Mouse (Mus musculus): Measurements from ENCODE around the gene Ptk7. TPM values are rescaled to one million over a fixed set of nuclear protein-coding genes. Genes with fewer than 3 reads are reported as not detected.
"Not testable (repeated sequence)": the region's sequence is repeated elsewhere in the genome, so short reads cannot be mapped to it uniquely, and the experiment has no call there.

Gene Ptk7
- total RNA-seq, 2 experiments from 2014 or later: 46.2 to 50.0 TPM

DNA sequence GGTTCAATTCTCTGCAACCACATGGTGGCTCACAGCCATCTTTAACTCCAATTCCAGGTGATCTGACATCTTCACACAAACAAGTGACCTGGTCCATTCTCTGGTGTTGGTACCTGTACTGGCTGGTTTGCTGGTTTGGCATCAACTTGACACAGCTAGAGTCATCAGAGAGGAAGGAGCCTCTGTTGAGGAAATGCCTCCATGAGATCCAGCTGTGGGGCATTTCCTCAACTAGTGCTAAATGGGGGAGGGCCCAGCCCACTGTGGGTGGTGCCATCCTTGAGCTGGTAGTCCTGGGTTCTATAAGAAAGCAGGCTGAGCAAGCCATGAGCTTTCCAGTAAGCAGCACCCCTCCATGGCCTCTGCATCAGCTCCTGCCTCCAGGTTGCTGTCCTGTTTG is 72.0 kb downstream of the Ptk7 start:
- DNase-seq (ENCODE audit: low spot score in 2 of 2): not testable (repeated sequence)

DNA sequence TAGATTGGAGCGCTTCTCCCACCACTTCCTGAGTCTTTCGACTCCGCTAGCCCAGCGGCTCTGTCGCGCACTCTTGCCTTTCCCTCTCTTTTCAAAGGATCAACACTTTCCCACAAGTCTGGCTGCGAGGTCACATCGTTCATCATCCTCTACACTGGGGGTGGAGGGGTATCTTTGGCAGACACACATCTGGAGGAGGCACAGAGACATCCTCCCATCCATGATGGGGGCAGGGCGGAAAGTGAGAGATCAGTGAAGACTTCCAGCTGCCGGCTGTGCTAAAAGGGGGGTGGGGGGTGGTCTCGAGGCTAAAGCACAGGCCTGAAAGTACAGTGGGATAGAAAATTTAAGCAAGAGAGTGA is 72.7 kb downstream of the Ptk7 start:
- DNase-seq (ENCODE audit: low spot score in 2 of 2): no peak

DNA sequence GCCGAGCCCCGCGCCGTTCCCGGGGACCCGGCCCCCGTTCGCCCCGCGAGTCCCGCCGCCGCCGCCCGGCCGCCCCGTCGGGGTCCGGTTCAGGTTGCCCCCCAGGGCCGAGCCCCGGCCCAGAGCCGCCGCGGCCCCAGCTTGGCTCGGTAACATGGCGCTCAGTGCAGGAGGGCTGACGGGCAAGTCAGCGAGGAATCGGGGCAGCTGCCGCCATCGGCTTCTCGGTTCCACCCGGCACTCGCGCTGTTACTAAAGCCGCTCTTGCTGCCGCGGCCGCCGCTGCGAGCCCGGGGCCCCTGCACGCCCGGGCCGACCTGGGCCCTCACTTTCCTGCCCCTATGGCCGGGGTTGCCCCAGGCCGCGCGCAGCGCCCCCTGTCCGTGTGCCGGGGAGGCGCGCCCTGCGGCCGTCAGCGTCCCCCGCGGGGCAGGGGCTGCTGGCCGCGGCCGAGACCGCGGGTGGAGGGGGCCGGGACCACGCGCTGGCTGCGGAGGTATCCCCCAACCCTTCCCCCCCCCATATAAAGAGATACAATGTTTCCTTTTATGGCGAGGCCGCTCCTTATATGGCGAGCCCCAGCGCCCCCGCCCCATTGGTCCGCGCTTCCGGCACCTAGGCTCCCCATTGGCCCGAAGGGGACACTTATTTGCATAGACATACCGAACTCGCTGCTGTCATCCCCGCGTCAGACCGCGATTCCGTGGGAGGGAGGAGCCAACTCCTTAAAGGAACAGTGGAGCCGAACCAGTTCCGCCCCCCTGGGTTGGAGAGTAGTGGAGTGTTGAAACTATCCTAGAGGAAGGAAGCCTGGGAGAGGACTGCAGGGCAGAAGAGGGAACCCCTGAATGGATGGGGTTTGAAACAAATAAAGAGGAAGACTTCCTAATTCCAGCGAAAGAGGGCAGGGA is 73.4 kb downstream of the Ptk7 start, which contains the start of gene Srf:
Srf (minus strand) TSS at position 503 of the 911 bp plus-strand sequence.
- peak; percentile 85 to 94 for DNase-seq (ENCODE audit: low spot score in 2 of 2)

DNA sequence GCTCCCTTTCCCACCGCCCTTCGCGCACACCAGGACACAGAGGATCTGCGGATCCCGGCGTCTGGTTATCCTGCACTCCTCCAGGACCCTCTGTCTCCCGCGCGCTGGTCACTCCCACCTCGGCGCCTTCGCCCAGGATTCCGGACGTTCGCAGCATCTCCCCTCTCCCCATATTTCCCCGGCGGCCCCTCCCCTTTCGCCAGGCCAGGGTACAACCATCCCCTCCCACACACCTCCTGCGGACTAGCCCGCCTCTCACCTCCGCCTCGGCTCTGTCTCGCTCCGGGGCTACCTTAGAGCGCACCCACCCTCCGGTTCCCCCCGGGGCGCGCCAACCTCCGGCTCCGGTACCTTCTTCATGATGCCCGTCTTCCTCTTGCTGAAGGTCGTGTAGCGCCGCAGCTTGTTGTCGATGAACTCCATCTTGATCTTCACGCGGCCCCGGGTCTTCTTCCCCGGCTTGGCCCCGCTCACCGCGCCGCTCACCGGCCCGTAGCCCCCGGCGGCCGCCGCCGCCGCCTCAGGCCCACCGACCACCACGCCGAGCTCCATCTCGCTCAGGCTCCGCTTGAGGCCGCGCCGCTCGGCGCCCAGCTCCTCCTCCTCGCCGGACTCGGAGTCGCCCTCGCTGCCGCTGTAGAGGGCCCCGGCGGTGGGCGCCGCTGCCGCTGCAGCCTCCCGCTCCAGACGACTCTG is 74.2 kb downstream of the Ptk7 start:
- peak; percentile 50 to 66 for DNase-seq (ENCODE audit: low spot score in 2 of 2)

DNA sequence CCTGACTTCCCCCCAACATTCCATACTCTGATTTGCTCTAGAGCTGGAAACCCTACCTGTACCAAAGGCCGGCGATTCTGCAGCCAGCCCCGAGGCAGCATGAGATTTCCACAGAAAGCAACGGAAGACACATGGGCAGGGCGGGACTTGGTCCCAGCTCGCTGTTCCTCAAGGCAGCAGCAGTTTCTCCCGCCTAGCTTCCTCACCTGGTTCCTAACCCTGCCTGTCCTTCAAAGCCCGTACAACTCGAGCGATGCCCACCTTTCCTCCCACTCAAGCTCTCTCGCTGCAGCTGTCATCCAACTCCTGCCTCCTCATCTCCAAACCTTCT is 74.7 kb downstream of the Ptk7 start:
- no peak for DNase-seq (ENCODE audit: low spot score in 2 of 2)

DNA sequence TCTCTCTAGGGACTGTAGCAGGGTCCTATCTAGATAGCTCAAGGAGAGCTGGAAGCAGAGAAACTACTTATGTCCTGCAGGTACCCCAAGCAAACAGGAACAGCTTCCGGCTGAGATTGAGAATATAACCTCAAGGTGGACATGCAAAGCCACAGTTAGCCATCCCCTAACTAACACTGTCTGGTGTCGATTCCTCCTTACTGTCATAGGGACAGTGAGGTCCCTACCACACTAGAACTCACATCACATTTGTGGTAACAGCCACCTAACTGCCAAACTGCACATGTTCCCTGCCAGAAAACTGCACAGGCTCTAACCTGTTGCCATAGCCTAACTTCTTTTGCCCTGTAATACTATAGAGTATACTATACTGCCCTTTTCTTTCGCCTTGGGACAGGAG is 75.4 kb downstream of the Ptk7 start:
- DNase-seq (ENCODE audit: low spot score in 2 of 2): no peak

DNA sequence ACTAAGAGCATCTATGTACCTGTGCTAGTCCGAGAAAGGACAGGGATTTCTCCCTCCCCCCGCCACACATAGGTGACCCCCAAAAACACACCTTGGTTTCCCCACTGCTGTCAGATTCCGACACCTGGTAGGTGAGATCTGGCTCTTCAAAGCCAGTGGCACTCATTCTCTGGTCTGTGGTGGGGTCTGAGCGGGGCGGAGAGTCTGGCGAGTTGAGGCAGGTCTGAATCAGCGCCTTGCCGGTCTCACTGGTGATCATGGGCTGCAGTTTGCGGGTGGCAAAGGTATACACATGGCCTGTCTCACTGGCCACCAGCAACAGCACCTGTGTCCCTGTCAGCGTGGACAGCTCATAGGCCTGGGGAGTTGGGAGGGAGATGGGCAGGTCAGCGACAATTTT is 75.8 kb downstream of the Ptk7 start:
- no peak for DNase-seq (ENCODE audit: low spot score in 2 of 2)

DNA sequence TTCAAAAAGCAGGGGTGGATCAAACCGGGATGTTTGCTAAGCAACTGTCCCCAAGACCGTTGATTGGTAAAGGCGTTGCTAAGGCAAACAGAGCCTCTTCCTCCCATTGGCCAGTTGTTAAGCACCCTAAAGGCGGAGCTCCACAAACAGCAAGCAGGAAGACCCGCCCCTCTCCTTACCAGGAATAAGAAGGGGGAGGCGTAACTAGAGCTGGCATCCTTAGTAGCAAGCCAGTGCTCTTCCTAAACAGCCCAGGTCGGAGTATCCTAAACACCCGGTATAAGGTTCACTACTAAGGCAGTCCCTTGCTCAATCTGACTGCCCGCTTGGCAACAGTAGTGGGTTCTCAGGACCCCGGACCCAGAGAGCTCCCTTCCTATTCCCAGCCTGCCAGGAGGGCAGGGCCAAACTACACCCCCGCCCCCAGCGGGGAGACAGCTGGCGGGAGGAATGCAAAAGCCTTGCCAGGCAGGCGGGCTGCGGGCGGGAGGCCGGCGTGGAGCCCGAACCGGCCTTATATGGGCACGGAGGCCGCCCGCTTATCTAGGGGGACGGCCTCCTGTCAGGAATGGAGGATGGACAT is 76.4 kb downstream of the Ptk7 start:
- DNase-seq (ENCODE audit: low spot score in 2 of 2): peak; percentile 86 to 93

DNA sequence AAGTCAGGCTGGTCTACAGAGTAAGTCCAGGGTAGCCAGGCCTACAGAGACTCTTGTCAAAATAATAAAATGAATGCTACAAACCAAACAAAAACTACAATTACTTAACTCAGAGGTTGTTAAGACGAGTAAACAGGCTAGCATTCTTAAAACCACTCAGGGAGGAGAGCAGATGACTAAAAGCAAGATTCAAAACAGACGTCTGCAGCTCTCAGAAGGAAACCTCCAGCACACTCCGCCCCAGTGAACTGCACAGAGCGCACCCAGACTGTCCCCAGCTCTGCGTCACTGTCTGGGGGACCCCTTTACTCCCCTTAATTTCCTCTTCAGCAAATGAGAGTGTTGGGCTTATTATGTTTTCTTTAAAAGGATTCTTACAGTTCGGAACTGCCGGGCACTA is 77.2 kb downstream of the Ptk7 start:
- DNase-seq (ENCODE audit: low spot score in 2 of 2): no peak

DNA sequence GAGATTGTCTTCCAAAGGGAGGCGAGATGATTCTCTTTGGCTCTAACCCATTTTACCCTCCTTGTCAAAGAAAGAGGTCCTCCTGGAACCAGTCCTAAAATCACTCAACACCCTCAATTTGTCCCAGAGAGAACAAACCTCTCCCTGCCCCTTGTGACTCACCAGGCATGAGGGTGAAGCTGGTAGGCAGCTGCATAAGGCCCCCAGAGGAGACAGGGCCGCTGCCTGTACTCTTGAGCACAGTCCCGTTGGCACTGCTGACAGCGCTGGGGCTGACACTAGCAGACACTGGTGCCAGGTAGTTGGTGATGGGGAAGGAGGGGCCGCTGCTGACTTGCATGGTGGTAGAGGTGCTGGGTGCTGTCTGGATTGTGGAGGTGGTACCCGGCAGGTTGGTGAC is 77.9 kb downstream of the Ptk7 start:
- no peak for DNase-seq (ENCODE audit: low spot score in 2 of 2)

DNA sequence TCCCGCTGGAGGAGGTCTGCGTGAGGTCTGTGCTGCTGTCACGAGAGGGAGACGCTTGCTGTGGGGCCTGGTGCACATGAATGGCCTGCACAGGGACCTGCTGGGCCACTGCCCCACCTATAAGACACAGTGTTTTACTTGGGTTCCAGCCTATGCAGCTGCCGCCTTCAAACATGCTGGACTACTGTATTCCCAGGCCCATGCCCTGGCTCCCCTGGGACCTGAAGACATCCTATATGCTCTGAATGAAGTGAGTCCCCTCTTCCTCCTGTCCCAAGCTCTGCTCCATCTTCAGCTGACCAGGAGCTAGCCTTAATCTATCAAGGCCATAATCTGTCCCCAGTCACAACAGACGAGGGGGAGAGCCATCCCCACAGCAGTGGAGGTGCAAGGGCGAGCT is 78.4 kb downstream of the Ptk7 start:
- no peak for DNase-seq (ENCODE audit: low spot score in 2 of 2)

DNA sequence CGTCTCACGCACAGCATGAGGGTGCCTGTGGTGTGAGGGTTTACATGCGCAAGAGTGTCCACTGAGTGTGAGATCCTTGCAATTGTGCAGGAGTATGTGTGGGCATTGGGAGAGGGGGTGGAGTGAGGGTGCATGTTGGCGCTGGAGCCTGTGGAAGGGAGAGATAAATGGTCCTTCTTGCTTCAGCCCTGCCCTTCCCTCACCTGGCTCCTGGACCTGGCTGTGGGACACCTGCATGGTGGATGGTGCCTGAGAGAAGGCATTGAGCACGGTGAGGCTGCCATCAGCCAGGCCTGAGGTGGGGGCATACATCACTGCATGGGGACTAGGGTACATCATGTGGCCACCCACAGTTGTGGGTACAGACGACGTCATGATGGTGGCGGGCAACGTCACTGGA is 79.7 kb downstream of the Ptk7 start:
- no peak for DNase-seq (ENCODE audit: low spot score in 2 of 2)

DNA sequence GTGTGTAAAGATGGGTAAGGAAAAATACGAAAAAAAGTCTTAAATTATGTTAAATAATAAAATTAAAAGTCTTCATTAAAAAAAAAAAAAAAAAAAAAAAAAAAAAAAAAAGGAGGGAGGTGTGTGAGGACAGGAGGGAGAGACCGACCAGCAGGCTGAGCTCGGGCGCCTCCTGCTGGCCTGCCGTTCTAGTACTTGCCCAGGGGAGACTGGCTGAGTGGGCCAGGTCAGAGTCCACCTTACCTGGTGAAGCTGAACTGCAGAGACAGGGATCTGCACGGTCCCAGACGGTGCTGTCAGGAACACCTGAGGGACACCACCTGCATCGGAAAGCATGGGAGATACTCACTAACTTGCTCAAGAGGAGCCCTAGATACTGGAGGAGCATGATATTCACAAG is 80.1 kb downstream of the Ptk7 start:
- peak in 1 of 2 experiments; percentile 51 for DNase-seq (ENCODE audit: low spot score in 2 of 2)

DNA sequence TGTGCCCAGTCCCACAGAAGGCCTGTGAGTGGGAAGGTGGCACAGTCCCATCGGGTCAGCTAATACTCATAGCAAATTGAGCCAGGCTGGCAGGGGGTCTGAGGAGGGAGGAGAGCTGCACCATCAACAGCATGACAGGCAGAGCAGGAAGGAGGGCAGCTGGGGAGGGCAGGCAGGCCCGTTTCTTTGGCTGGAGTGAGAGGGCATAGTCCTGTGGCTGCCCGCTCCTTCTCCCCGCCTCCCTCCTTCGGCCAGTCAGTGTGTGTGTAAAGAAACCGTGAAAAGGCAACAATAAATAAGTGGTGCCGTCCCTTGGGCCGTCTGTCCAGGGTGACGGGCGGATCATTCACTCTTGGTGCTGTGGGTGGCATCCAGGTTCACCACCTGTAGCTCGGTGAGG is 80.6 kb downstream of the Ptk7 start:
- no peak for DNase-seq (ENCODE audit: low spot score in 2 of 2)

DNA sequence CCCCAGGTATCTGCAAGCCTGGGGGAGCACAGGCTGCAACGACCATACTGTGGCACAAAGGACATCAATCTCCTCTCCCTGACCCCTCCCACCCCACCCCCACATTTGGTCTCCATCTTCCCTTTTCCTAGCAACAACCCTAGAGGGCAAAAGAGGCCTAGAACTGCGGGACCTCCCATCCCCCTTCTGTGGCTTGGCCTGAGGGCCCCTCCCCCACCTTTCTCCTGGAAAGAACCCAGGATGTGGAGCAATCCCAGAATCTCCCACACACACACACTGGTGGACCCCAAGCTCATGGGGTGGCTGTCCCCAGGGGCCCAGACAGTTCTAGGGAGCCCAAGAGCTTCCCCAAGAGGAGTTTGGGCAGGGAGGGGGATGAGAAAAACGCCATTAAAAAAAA is 81.4 kb downstream of the Ptk7 start:
- DNase-seq (ENCODE audit: low spot score in 2 of 2): no peak

DNA sequence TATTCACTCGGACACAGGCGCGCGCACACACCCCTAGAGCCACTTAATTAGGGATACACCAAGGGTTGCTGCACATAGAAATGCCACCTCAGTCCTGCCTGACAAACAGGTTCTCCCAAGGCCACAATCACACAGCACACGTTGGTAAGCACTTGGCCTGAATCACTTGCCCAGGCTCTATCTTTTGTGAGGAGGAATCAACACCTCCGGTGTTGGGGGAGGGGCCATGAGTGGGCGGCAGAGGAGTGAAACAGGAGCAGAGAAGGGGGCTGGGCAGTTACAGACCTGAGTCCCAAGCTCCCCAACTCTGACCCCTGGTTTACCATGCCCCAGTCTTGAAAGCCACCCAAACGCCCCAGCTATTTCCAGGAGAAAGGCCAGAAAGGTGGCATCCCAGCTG is 82.3 kb downstream of the Ptk7 start:
- no peak for DNase-seq (ENCODE audit: low spot score in 2 of 2)

DNA sequence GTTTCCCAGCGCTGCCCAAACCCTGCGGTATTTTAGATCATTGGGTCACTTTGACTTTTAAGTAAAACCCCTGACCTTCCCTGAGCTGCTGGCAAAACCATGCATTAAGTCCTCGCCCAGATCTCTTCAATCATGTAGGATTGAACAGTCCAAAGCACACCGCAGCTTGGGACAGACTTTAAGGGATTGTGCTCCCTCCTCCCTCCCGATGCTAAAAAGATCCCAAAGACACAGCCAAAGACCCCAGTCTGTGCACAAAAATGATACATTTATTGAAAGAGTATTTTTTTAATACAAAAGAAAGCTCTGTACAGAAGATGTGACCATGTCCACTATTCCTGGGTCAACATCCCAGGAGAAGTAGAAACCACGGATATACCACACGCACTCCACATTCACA is 82.7 kb downstream of the Ptk7 start:
- DNase-seq (ENCODE audit: low spot score in 2 of 2): no peak

DNA sequence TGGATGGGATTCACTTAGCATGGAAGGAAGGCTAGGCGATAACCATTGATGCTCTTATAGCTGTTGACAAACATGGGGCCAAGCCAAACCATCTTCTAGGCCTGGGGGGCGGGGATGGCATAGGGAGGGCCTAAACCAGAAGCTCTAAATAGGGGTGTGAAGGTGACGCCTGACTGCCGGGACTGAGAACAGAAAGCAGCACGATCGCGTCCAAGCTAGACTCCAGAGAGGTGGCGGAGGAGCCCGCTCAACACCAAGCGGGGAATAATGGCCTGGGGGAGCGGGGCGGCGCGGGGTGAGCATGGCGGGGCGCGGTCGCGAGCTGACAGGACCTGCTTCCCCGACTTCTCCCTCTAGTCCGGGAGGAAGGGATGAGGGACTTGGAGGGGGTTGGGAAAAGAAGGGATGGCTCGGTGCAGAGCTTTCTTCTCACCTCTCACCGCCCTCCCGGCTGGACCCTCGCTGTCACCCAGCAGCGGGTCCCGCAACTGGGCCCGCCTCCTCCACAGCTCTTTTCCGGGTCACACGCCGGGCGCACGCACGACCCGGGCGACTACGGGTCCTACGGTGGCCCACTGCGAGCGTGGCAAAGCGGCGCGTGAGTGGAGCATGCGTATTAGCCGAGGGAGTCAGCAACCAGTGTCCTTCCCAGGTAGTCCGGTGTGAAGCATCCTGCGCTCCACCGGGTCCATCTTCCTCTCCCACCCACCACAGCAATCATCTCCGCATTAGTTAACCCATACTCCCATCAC is 83.3 kb downstream of the Ptk7 start, which contains the start of gene Cul9:
Cul9 (minus strand) TSS at position 576 of the 752 bp plus-strand sequence.
- peak in 1 of 2 experiments; percentile 78 for DNase-seq (ENCODE audit: low spot score in 2 of 2)

DNA sequence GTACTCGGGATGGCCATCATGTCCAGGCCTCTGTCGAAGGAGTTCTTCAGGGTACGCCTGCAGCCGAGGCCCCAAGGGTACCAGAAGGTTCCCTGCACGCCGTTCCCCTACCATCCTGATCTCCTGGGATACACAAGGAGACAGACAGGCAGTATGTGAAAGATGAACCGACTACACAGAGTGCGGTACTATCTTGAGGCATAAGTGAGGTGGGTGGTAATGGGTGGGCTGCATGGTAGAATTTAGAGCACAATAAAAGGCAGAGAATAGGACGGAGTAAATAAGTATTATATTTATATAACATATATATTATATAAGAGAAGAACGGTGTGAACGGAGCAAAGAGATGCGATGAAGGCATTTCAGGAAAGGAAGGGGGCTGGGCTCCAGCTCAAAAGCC is 85.6 kb downstream of the Ptk7 start:
- DNase-seq (ENCODE audit: low spot score in 2 of 2): no peak

DNA sequence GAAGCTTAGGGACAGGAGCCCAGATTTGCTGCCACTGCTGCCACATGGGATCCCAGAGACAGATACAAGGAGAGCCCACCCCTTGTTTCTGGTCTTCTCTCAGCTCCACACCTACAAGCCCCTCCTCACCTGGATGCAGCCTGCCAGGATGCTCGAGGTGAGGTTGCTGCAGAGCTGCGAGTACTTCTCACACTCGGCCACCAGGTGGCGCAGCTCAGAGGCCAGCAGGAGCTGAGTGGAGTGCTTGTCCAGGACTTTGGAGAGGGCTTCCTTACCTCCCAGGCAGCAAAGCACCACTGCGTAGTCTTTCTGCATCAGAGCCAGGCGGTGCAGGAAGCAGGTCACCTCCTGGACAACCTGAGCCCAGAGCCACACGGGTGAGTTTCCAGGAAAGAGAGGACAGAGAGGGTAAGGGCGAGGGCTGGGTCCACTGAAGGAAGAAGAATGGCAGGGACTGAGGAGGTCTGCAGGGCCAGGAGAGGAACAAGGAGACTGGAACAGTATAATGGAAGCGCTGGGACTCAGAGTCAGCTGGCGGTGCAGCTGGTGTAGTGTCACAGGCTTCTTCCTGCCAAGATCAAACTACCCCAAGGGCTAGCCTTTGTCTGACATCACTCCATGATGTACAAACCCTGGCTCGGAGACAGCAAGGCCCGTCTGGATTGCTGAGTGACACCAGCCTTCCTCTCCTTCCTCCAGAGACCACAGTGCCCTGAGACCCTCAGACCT is 103.6 kb downstream of the Ptk7 start:
- DNase-seq (ENCODE audit: low spot score in 2 of 2): peak; percentile 63 to 75

DNA sequence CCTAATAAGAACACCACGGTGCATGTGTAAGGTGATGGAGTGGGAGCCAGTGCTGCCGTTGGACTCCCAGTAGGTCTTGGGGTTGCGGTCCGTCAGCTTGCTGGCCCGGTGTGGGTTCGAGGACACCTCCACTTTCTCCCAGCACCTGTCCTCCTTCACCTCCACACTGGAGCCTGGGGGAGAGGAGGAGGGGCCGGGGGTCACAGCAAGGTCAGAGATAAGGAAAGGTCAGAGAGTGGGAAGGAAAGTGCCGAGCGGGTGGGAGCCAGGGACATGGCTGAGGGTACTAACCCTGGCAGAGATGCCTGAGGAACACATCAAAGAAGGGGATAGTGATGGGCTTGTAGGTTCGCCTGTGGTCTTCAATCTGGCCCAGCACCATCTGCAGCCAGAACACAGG is 104.2 kb downstream of the Ptk7 start:
- no peak for DNase-seq (ENCODE audit: low spot score in 2 of 2)
